Mouse (Mus musculus) embryonic facial prominence, embryonic 13.5 days (tissue): Measurements from ENCODE around the gene Nexmif. TPM values are rescaled to one million over a fixed set of nuclear protein-coding genes. Genes with fewer than 3 reads are reported as not detected.
A peak's percentile ranks its signal among the peaks of the same experiment; 100 is the strongest.
"Not testable (repeated sequence)": the region's sequence is repeated elsewhere in the genome, so short reads cannot be mapped to it uniquely, and the experiment has no call there.

Source experiments
- ATAC-seq: fragments of 200-750 bp; cut with Nextera tagmentation; 2 replicates; pipeline ENCODE4 v1.8.0; 2017; ENCODE audit warnings: low read depth; ENCODE audit not compliant: insufficient number of reproducible peaks, insufficient read depth, low FRiP score, low TSS enrichment
- H3K27ac ChIP-seq: fragments of 300-500 bp; sonication (generic); 2 replicates; pipeline ENCODE4 v1.5.1; 2015; ENCODE audit warnings: moderate library complexity, mild to moderate bottlenecking, inconsistent platforms
- H3K27me3 ChIP-seq: fragments of 300-500 bp; sonication (generic); 2 replicates; pipeline ENCODE4 v1.6.1; 2015; ENCODE audit warnings: mild to moderate bottlenecking, inconsistent platforms
- H3K36me3 ChIP-seq: fragments of 300-500 bp; sonication (generic); 2 replicates; pipeline ENCODE4 v1.6.1; 2015; ENCODE audit warnings: mild to moderate bottlenecking, inconsistent platforms
- H3K4me1 ChIP-seq: fragments of 300-500 bp; sonication (generic); 2 replicates; pipeline ENCODE4 v1.6.1; 2015; ENCODE audit warnings: inconsistent platforms
- H3K4me2 ChIP-seq: fragments of 300-500 bp; sonication (generic); 2 replicates; pipeline ENCODE4 v1.6.1; 2015; ENCODE audit warnings: moderate library complexity, mild to moderate bottlenecking, inconsistent platforms
- H3K4me3 ChIP-seq: fragments of 300-500 bp; sonication (generic); 2 replicates; pipeline ENCODE4 v1.5.1; 2015; ENCODE audit warnings: mild to moderate bottlenecking, inconsistent platforms
- H3K9ac ChIP-seq: fragments of 300-500 bp; sonication (generic); 2 replicates; pipeline ENCODE4 v1.6.1; 2015; ENCODE audit warnings: mild to moderate bottlenecking, inconsistent platforms
- H3K9me3 ChIP-seq: fragments of 300-500 bp; sonication (generic); 2 replicates; pipeline ENCODE4 v1.6.1; 2016; ENCODE audit warnings: inconsistent platforms
- WGBS: fragments of 180-500 bp; shearing (Covaris S2); methylation state at CpG from one replicate; pipeline ENCODE4 v1.1.7; 2015; ENCODE audit warnings: mixed read lengths; 5-methylcytosine and 5-hydroxymethylcytosine counted together
- polyA plus RNA-seq: library from polyadenylated mRNA; unstranded; fragments of >200 nt; fragmentation: Nextera tagmentation; extraction: Ambion mirVana; gene quantifications from 2 replicates; pipeline ENCODE4 v1.2.1, GENCODE M21; 2015

The Nexmif gene
- 1.7 and 2.6 TPM in 2 replicates for polyA plus RNA-seq

DNA sequence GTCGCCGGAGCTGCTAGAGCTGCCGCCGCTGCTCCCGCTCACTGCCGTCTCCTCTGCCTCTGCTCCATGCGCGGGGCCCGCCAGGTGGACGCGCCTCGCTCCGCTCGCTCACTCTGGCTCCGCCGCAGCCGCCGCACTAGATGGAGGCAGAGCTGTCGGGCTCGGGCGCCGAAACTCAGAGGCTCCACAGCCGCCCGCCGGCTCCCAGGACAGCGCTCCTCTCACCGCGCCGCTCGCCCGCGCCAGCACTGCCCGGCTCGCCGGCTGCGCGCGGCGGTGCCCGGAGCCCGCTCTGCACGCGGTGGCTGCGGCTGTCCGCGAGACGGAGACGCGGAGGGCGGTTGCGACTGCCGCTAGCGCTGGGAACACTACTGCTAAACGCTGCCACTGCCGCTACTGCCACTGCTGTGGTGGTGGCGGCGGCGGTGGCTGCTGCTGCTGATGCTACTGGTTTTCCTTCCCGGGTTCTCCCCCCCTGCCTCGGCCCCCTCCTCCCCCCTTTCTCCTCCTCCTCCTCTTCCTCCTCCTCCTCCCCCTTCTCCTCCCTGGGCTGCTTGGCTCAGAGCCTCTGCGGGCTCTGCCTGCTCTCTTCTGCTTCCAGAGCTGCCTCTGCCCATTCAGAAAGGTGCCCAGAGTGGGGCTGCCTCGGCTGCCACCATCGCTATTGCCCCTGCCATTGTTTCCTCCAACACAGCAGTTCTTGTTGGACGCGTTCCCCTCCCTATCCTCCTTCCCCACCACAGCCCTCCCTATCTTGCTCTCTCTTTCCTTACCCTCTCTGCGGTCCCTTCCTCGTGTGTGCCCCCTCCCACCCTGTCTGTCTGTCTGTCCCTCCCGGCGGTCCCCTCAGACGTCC is at the start of gene Nexmif:
Gene Nexmif, minus strand, starts transcription at position 450 of the 856 bp plus-strand sequence.
- Histone ChIP-seq H3K9ac (peak within 1 kb of the TSS; percentile 68), H3K4me1 (no peaks in the 10 kb centered on the region), H3K27ac (peak within 1 kb of the TSS; percentile 69), H3K27me3 (peaks cover 57% of the 10 kb centered on the region), H3K36me3 (no peaks in the 10 kb centered on the region), H3K9me3 (no peaks in the 10 kb centered on the region), H3K4me3 (peak within 1 kb of the TSS; percentile 53), H3K4me2 (peak within 1 kb of the TSS; percentile 70)
- WGBS = 29% methylated on average over 50 of the region's 70 CpGs
- peak; percentile 74 for ATAC-seq

- Histone ChIP-seq H3K4me2 (no peak overlapping the region), H3K4me3 (no peak overlapping the region), H3K27ac (no peak overlapping the region), H3K9ac (no peak overlapping the region), H3K36me3 (no peaks in the 10 kb centered on the region), H3K4me1 (no peaks in the 10 kb centered on the region), H3K27me3 (peaks cover 13% of the 10 kb centered on the region; the same call in 1 of the 2 replicates), H3K9me3 (no peaks in the 10 kb centered on the region)
- whole genome bisulfite sequencing = 55% methylated on average over 2 of the region's 2 CpGs
- ATAC-seq = no peak
These were observed 7.7 kb upstream of the Nexmif start for GRCm38 (mm10) chrX:104208701-104209100.

DNA sequence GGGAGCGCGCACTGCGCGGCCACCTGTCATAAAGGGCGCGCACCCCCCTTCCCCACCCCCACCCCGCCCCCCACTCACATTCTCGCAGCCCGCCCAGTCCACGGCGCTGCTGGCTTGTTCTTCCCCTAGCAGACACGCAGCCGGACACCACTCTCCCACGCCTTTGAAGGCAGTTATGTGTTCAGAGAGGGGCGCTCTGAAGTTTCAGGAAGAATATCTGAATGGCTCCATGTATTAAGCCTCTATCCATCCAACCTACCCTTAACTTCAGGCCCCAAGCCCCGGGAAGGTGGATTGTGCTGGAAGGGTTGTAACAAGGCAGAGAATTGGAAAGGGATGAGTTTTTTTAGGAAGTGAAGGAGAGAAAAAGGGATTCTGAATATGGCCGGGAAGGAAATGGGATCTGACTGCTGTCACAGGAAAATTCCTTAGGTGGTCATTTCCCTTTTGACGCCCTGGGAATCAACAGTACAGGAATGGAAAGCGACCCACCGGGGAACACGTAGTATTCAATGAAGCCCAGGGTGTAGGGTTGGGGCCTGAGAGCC is 681 bp upstream of the Nexmif start:
- Histone ChIP-seq H3K4me3 (peak overlapping the region; percentile 53), H3K4me2 (peak overlapping the region; percentile 70), H3K27me3 (peaks cover 52% of the 10 kb centered on the region), H3K4me1 (no peaks in the 10 kb centered on the region), H3K9me3 (no peaks in the 10 kb centered on the region), H3K9ac (peak overlapping the region; percentile 68; the same call in 1 of the 2 replicates), H3K36me3 (no peaks in the 10 kb centered on the region), H3K27ac (no peak overlapping the region)
- 25% methylated on average over 20 of the region's 21 CpGs for whole genome bisulfite sequencing
- ATAC-seq = no peak

DNA sequence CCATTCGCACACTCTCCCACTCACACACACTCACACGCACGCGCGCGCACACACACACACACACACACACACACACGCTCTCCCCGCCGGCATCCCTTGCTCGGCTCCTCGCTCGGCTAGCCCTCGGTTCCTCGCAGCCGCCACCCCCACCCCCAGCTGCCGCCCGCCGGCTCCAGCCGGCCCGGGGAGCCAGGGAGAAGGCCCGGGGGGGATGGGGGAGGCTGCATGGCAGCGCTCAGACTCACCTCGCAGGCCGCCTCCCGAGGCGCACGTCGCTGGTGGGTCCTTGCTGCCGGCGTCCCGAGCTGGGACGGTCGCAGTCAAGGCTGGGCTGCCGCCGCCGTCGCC is 623 bp downstream of the Nexmif start:
- H3K27me3 ChIP-seq = peaks cover 61% of the 10 kb centered on the region
- 30% methylated on average over 33 of the region's 37 CpGs for WGBS
- peak overlapping the region; percentile 53 for H3K4me3 ChIP-seq
- no peaks in the 10 kb centered on the region for H3K36me3 ChIP-seq
- H3K27ac ChIP-seq = peak overlapping the region; percentile 69
- peak overlapping the region; percentile 68 for H3K9ac ChIP-seq
- H3K9me3 ChIP-seq = no peaks in the 10 kb centered on the region
- peak overlapping the region; percentile 70 for H3K4me2 ChIP-seq
- ATAC-seq = peak; percentile 59; the same call in 1 of the 2 replicates
- no peaks in the 10 kb centered on the region for H3K4me1 ChIP-seq

DNA sequence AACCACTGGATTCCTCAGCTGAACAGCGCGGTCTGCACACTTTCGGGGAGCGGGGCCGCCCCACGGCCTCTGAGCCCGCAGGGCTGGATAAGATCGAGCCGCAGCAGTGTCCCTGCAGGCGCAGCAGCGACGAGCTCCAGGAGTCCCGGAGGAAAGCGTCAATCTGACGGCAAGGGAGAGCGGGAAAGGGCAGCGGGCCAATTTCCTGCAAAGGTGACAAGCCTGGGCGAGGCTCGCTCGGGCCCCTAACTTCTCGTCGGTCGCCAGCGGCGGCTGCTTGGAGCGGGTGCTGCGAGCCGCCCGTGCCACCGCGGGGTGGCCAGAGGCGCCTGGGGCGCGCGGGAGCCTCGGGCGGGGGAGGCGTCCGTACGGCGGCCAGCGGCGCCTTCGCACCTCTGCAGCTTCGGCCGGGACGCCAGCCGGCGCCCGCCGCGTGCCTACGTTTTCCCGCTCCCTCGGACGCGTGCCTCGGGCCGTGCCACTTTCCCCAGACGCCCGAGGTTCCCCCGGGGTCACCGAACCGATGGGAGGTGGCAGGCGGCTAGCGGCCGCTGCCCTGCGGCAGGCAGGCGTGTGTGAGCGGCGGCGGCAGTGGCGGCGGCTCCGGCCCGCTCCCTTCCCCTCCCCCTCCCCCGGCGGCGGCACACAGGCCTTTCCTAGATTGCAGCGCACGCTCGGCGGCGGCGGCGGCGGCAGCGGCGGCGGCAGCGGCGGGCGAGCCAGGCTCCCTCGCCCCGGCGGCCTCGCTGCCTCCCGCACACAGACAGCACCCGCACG is 1.2 kb downstream of the Nexmif start:
- H3K27ac ChIP-seq = no peak overlapping the region; the same call in 1 of the 2 replicates
- WGBS = 25% methylated on average over 71 of the region's 100 CpGs
- 0 out of 2 replicates have a peak, but pooled peaks have one; percentile 20 for ATAC-seq
- H3K9me3 ChIP-seq = no peaks in the 10 kb centered on the region
- peaks cover 65% of the 10 kb centered on the region for H3K27me3 ChIP-seq
- peak overlapping the region; percentile 53 for H3K4me3 ChIP-seq
- H3K4me1 ChIP-seq = no peaks in the 10 kb centered on the region
- H3K4me2 ChIP-seq = peak overlapping the region; percentile 70
- H3K36me3 ChIP-seq = no peaks in the 10 kb centered on the region
- H3K9ac ChIP-seq = peak overlapping the region; percentile 68

GRCm38 (mm10) chrX:104199070-104199469 is 1.9 kb downstream of the Nexmif start:
- H3K27ac ChIP-seq = no peak overlapping the region
- no peak for ATAC-seq
- no peak overlapping the region for H3K9ac ChIP-seq
- peaks cover 70% of the 10 kb centered on the region for H3K27me3 ChIP-seq
- H3K9me3 ChIP-seq = no peaks in the 10 kb centered on the region
- WGBS = 48% methylated on average over 5 of the region's 5 CpGs
- H3K36me3 ChIP-seq = no peaks in the 10 kb centered on the region
- H3K4me2 ChIP-seq = peak overlapping the region; percentile 70
- H3K4me1 ChIP-seq = no peaks in the 10 kb centered on the region
- H3K4me3 ChIP-seq = peak overlapping the region; percentile 53; the same call in 1 of the 2 replicates

GRCm38 (mm10) chrX:104196561-104196960 is 4.4 kb downstream of the Nexmif start:
- ATAC-seq = no peak
- no peaks in the 10 kb centered on the region for H3K36me3 ChIP-seq
- no peak overlapping the region for H3K4me2 ChIP-seq
- H3K9me3 ChIP-seq = no peaks in the 10 kb centered on the region
- H3K27me3 ChIP-seq = peaks cover 49% of the 10 kb centered on the region
- no peak overlapping the region for H3K4me3 ChIP-seq
- H3K9ac ChIP-seq = no peak overlapping the region
- 64% methylated on average over 5 of the region's 5 CpGs for WGBS
- H3K4me1 ChIP-seq = no peaks in the 10 kb centered on the region
- H3K27ac ChIP-seq = no peak overlapping the region

DNA sequence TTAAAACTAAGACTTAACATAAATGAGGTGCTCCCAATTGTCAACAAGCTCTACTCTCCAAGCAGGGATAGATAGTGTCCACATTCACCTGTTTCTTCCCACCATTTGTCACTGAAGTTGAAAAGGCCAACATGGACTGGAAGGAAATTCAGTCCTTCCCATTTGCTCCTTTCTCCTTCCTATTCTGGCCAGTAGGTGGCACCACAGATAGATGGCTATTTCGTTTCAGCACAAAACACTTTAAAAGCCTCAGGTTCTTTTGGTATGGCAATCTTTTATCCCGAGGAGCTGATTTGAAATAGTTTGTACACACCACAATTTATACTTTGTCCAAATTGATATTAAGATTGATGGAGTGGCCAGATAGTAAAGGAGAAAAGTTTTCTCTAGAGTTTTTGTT is 21.7 kb downstream of the Nexmif start:
- Histone ChIP-seq H3K4me1 (no peaks in the 10 kb centered on the region), H3K4me2 (no peak overlapping the region), H3K36me3 (no peaks in the 10 kb centered on the region), H3K9ac (no peak overlapping the region), H3K27me3 (peaks cover 6% of the 10 kb centered on the region; the same call in 1 of the 2 replicates), H3K27ac (no peak overlapping the region), H3K4me3 (no peak overlapping the region), H3K9me3 (no peaks in the 10 kb centered on the region)
- ATAC-seq = no peak
- WGBS = 21% methylated on average over 2 of the region's 2 CpGs

DNA sequence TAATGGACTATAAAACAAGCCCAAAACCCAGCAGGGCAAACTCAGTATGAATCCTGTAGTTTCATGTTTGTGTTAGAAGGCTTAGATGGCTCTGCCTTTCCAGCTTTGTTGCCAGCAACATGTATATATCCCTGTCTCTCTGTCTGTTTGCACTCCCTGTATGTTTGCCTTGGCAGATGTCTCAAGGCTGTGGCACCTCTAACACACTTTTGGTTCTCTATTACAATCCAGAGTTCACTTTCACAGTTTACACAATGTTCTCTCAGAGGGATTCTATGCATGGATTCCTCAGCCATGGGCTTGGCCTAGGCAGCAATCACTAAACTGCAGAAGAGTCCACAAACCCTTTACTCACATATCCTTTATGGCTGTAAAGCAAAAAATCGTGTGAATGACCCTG is 50.9 kb downstream of the Nexmif start:
- Histone ChIP-seq H3K4me1 (no peaks in the 10 kb centered on the region), H3K27me3 (peaks cover 5% of the 10 kb centered on the region; the same call in 1 of the 2 replicates), H3K9ac (no peak overlapping the region), H3K9me3 (no peaks in the 10 kb centered on the region), H3K4me2 (no peak overlapping the region), H3K4me3 (no peak overlapping the region), H3K36me3 (no peaks in the 10 kb centered on the region), H3K27ac (no peak overlapping the region)
- WGBS = 29% methylated on average over 1 of the region's 1 CpGs
- no peak for ATAC-seq

DNA sequence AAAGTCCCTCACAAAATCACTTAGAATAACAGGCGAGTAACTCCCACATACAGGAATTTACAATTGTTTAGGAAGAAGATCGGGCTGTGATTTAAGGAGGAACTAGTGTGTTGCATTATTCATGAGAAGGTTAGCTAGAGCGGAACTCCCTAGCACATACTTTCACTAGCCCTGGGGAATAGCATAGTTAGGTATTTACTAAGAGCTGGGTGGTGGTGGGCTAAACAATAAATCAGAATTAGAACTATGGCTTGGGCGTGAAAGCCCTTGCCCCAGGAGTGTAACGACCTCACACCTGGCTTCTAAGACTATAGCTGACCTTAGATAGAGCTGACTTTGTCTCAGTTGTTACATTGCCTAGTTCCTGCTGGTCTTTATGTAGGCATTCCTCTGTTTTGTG is 85.7 kb downstream of the Nexmif start:
- H3K4me1 ChIP-seq = not testable (repeated sequence)

GRCm38 (mm10) chrX:104114596-104114995 is 86.4 kb downstream of the Nexmif start:
- Histone ChIP-seq H3K9me3 (no peaks in the 10 kb centered on the region), H3K4me2 (no peak overlapping the region), H3K27me3 (peaks cover 8% of the 10 kb centered on the region; the same call in 1 of the 2 replicates), H3K36me3 (no peaks in the 10 kb centered on the region), H3K4me3 (no peak overlapping the region), H3K9ac (no peak overlapping the region), H3K27ac (no peak overlapping the region), H3K4me1 (no peaks in the 10 kb centered on the region)
- no peak for ATAC-seq
- WGBS = 61% methylated on average over 4 of the region's 4 CpGs

More for the DNA sequence above, 85.7 kb downstream of the Nexmif start:
- not testable (repeated sequence) for H3K27ac ChIP-seq, H3K9me3 ChIP-seq, H3K4me3 ChIP-seq, ATAC-seq, H3K9ac ChIP-seq, H3K27me3 ChIP-seq, H3K4me2 ChIP-seq, H3K36me3 ChIP-seq
- WGBS = 67% methylated on average over 5 of the region's 5 CpGs
